Mouse (Mus musculus): Measurements from ENCODE around the gene Apoc2. TPM values are rescaled to one million over a fixed set of nuclear protein-coding genes. Genes with fewer than 3 reads are reported as not detected.

The Apoc2 gene
- 0.57 and 2.2 TPM in 2 replicates for polyA plus RNA-seq (2014; fragmentation: Nextera tagmentation; extraction: Ambion mirVana)

- no peaks in the 10 kb centered on the region for H3K36me3 ChIP-seq (ENCODE audit: control insufficient read depth, insufficient read depth, low read length)
- peaks cover 0 to 4% of the 10 kb centered on the region in 2 experiments; a peak in 1 of 4 replicates for H3K4me1 ChIP-seq (ENCODE audit: control insufficient read depth in 2 of 2, insufficient read depth in 2 of 2, low read length in 2 of 2)
- no peaks in the 10 kb centered on the region for H3K27me3 ChIP-seq (ENCODE audit: control insufficient read depth, insufficient read depth, low read length)
- H3K4me2 ChIP-seq (ENCODE audit: low read length) = no peak within 1 kb of the TSS
- 61% methylated on average over 8 of the region's 8 CpGs for WGBS
- no peak within 1 kb of the TSS for H3K9ac ChIP-seq (ENCODE audit: low read length)
- H3K9me3 ChIP-seq (ENCODE audit: control insufficient read depth, low read length) = no peaks in the 10 kb centered on the region
- H3K27ac ChIP-seq (replicated peaks in 1 of 2; ENCODE audit: control insufficient read depth in 1 of 2, insufficient read depth in 1 of 2, low read depth in 2 of 2, low read length in 2 of 2) = no peak within 1 kb of the TSS
- no peak for ATAC-seq (ENCODE audit: insufficient number of reproducible peaks, insufficient read depth, low FRiP score, low read depth)
- no peak within 1 kb of the TSS for H3K4me3 ChIP-seq (ENCODE audit: control insufficient read depth in 1 of 2, insufficient read depth in 1 of 2, low read depth in 1 of 2, low read length in 2 of 2)
Measured at GRCm38 (mm10) chr7:19677872-19678271, at the start of gene Apoc2. Gene Apoc2, minus strand, starts transcription at chr7:19677941.

- Histone ChIP-seq H3K4me1 (ENCODE audit: control insufficient read depth in 2 of 2, insufficient read depth in 2 of 2, low read length in 2 of 2) (peaks cover 0 to 2% of the 10 kb centered on the region in 2 experiments; a peak in 1 of 4 replicates), H3K27ac (replicated peaks in 1 of 2; ENCODE audit: control insufficient read depth in 1 of 2, insufficient read depth in 1 of 2, low read depth in 2 of 2, low read length in 2 of 2) (no peak overlapping the region), H3K4me3 (ENCODE audit: control insufficient read depth in 1 of 2, insufficient read depth in 1 of 2, low read depth in 1 of 2, low read length in 2 of 2) (no peak overlapping the region), H3K4me2 (ENCODE audit: low read length) (no peak overlapping the region), H3K27me3 (ENCODE audit: control insufficient read depth, insufficient read depth, low read length) (no peaks in the 10 kb centered on the region), H3K36me3 (ENCODE audit: control insufficient read depth, insufficient read depth, low read length) (peaks cover 86% of the 10 kb centered on the region), H3K9me3 (ENCODE audit: control insufficient read depth, low read length) (peaks cover 3% of the 10 kb centered on the region), H3K9ac (ENCODE audit: low read length) (no peak overlapping the region)
- WGBS = 87% methylated on average over 4 of the region's 4 CpGs
- no peak for ATAC-seq (ENCODE audit: insufficient number of reproducible peaks, insufficient read depth, low FRiP score, low read depth)
Measured at GRCm38 (mm10) chr7:19726541-19726940, 48.8 kb upstream of the Apoc2 start.

GRCm38 (mm10) chr7:19724167-19724566, 46.4 kb upstream of the Apoc2 start:
- no peak for ATAC-seq (ENCODE audit: insufficient number of reproducible peaks, insufficient read depth, low FRiP score, low read depth)
- 95% methylated on average over 12 of the region's 12 CpGs for WGBS
- H3K36me3 ChIP-seq (ENCODE audit: control insufficient read depth, insufficient read depth, low read length) = peaks cover 82% of the 10 kb centered on the region

GRCm38 (mm10) chr7:19722754-19723195, 45.0 kb upstream of the Apoc2 start:
- peak; percentile 65; the same call in 1 of the 2 replicates for ATAC-seq (ENCODE audit: insufficient number of reproducible peaks, insufficient read depth, low FRiP score, low read depth)
- Histone ChIP-seq H3K4me3 (ENCODE audit: control insufficient read depth in 1 of 2, insufficient read depth in 1 of 2, low read depth in 1 of 2, low read length in 2 of 2) (no peak overlapping the region), H3K9ac (ENCODE audit: low read length) (no peak overlapping the region), H3K4me1 (ENCODE audit: control insufficient read depth in 2 of 2, insufficient read depth in 2 of 2, low read length in 2 of 2) (peaks cover 0 to 2% of the 10 kb centered on the region in 2 experiments; a peak in 1 of 4 replicates), H3K4me2 (ENCODE audit: low read length) (no peak overlapping the region), H3K27me3 (ENCODE audit: control insufficient read depth, insufficient read depth, low read length) (no peaks in the 10 kb centered on the region), H3K36me3 (ENCODE audit: control insufficient read depth, insufficient read depth, low read length) (peaks cover 79% of the 10 kb centered on the region), H3K27ac (replicated peaks in 1 of 2; ENCODE audit: control insufficient read depth in 1 of 2, insufficient read depth in 1 of 2, low read depth in 2 of 2, low read length in 2 of 2) (peak overlapping the region; percentile 78 to 82), H3K9me3 (ENCODE audit: control insufficient read depth, low read length) (peaks cover 15% of the 10 kb centered on the region)
- 78% methylated on average over 6 of the region's 6 CpGs for WGBS

More at GRCm38 (mm10) chr7:19724167-19724566, 46.4 kb upstream of the Apoc2 start:
- peaks cover 15% of the 10 kb centered on the region for H3K9me3 ChIP-seq (ENCODE audit: control insufficient read depth, low read length)
- H3K27ac ChIP-seq (replicated peaks in 1 of 2; ENCODE audit: control insufficient read depth in 1 of 2, insufficient read depth in 1 of 2, low read depth in 2 of 2, low read length in 2 of 2) = no peak overlapping the region
- H3K4me2 ChIP-seq (ENCODE audit: low read length) = no peak overlapping the region
- no peak overlapping the region for H3K4me3 ChIP-seq (ENCODE audit: control insufficient read depth in 1 of 2, insufficient read depth in 1 of 2, low read depth in 1 of 2, low read length in 2 of 2)
- H3K27me3 ChIP-seq (ENCODE audit: control insufficient read depth, insufficient read depth, low read length) = no peaks in the 10 kb centered on the region
- H3K9ac ChIP-seq (ENCODE audit: low read length) = no peak overlapping the region
- peaks cover 0 to 2% of the 10 kb centered on the region in 2 experiments; a peak in 1 of 4 replicates for H3K4me1 ChIP-seq (ENCODE audit: control insufficient read depth in 2 of 2, insufficient read depth in 2 of 2, low read length in 2 of 2)

DNA sequence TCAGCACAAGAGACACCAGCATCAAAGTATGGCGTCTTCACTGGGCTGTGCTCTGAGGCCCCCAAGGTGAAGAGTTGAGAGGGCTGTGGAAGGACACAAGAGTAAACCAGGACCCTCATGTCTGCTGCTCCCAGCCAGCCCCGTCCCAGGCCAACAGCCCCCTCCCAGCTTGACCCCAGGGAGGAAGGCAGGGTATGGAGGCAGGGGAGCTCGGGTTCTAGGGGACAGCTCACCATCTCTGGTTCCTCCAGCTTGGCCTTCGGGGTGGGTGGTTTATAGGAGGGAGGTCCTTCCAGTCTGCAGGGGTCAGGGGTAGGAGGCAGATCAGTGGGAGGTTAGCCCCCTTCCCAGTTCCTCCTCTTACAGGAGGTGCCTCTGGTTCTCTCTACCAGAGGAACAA, 41.5 kb upstream of the Apoc2 start:
- Histone ChIP-seq H3K9ac (ENCODE audit: low read length) (no peak overlapping the region), H3K4me1 (ENCODE audit: control insufficient read depth in 2 of 2, insufficient read depth in 2 of 2, low read length in 2 of 2) (peaks cover 2 to 11% of the 10 kb centered on the region in 2 experiments), H3K4me2 (ENCODE audit: low read length) (no peak overlapping the region), H3K27ac (replicated peaks in 1 of 2; ENCODE audit: control insufficient read depth in 1 of 2, insufficient read depth in 1 of 2, low read depth in 2 of 2, low read length in 2 of 2) (no peak overlapping the region), H3K9me3 (ENCODE audit: control insufficient read depth, low read length) (peaks cover 15% of the 10 kb centered on the region), H3K27me3 (ENCODE audit: control insufficient read depth, insufficient read depth, low read length) (no peaks in the 10 kb centered on the region), H3K4me3 (ENCODE audit: control insufficient read depth in 1 of 2, insufficient read depth in 1 of 2, low read depth in 1 of 2, low read length in 2 of 2) (no peak overlapping the region), H3K36me3 (ENCODE audit: control insufficient read depth, insufficient read depth, low read length) (peaks cover 57% of the 10 kb centered on the region)
- WGBS = 88% methylated on average over 4 of the region's 4 CpGs
- no peak for ATAC-seq (ENCODE audit: insufficient number of reproducible peaks, insufficient read depth, low FRiP score, low read depth)

GRCm38 (mm10) chr7:19718297-19718952, 40.7 kb upstream of the Apoc2 start:
- no peak overlapping the region for H3K27ac ChIP-seq (replicated peaks in 1 of 2; ENCODE audit: control insufficient read depth in 1 of 2, insufficient read depth in 1 of 2, low read depth in 2 of 2, low read length in 2 of 2)
- WGBS = 92% methylated on average over 5 of the region's 5 CpGs
- no peak overlapping the region for H3K4me3 ChIP-seq (ENCODE audit: control insufficient read depth in 1 of 2, insufficient read depth in 1 of 2, low read depth in 1 of 2, low read length in 2 of 2)
- peaks cover 15% of the 10 kb centered on the region for H3K9me3 ChIP-seq (ENCODE audit: control insufficient read depth, low read length)
- H3K4me1 ChIP-seq (ENCODE audit: control insufficient read depth in 2 of 2, insufficient read depth in 2 of 2, low read length in 2 of 2) = peaks cover 4 to 18% of the 10 kb centered on the region in 2 experiments
- no peak overlapping the region for H3K9ac ChIP-seq (ENCODE audit: low read length)
- no peaks in the 10 kb centered on the region for H3K27me3 ChIP-seq (ENCODE audit: control insufficient read depth, insufficient read depth, low read length)
- H3K36me3 ChIP-seq (ENCODE audit: control insufficient read depth, insufficient read depth, low read length) = peaks cover 57% of the 10 kb centered on the region
- ATAC-seq (ENCODE audit: insufficient number of reproducible peaks, insufficient read depth, low FRiP score, low read depth) = no peak
- H3K4me2 ChIP-seq (ENCODE audit: low read length) = no peak overlapping the region

GRCm38 (mm10) chr7:19717346-19717745, 39.6 kb upstream of the Apoc2 start:
- Histone ChIP-seq H3K9ac (ENCODE audit: low read length) (no peak overlapping the region), H3K4me1 (ENCODE audit: control insufficient read depth in 2 of 2, insufficient read depth in 2 of 2, low read length in 2 of 2) (peaks cover 3 to 19% of the 10 kb centered on the region in 2 experiments), H3K4me3 (ENCODE audit: control insufficient read depth in 1 of 2, insufficient read depth in 1 of 2, low read depth in 1 of 2, low read length in 2 of 2) (no peak overlapping the region), H3K4me2 (ENCODE audit: low read length) (no peak overlapping the region), H3K9me3 (ENCODE audit: control insufficient read depth, low read length) (peaks cover 15% of the 10 kb centered on the region), H3K36me3 (ENCODE audit: control insufficient read depth, insufficient read depth, low read length) (peaks cover 57% of the 10 kb centered on the region), H3K27me3 (ENCODE audit: control insufficient read depth, insufficient read depth, low read length) (no peaks in the 10 kb centered on the region), H3K27ac (replicated peaks in 1 of 2; ENCODE audit: control insufficient read depth in 1 of 2, insufficient read depth in 1 of 2, low read depth in 2 of 2, low read length in 2 of 2) (no peak overlapping the region)
- no peak for ATAC-seq (ENCODE audit: insufficient number of reproducible peaks, insufficient read depth, low FRiP score, low read depth)
- WGBS = 84% methylated on average over 4 of the region's 4 CpGs
